Mouse (Mus musculus) v-Abl transformed pro-B cells (cell line): ENCODE data around the gene Psrc1.

Experiments used
- in situ Hi-C, 2 experiments: fragments of 400-800 bp; cut with MboI; formaldehyde crosslinking; loops; one replicate each; pipeline ENCODE4 v1.15.1; 2025; ENCODE audit not compliant: unreplicated experiment in 2 of 2

Gene Psrc1

DNA sequence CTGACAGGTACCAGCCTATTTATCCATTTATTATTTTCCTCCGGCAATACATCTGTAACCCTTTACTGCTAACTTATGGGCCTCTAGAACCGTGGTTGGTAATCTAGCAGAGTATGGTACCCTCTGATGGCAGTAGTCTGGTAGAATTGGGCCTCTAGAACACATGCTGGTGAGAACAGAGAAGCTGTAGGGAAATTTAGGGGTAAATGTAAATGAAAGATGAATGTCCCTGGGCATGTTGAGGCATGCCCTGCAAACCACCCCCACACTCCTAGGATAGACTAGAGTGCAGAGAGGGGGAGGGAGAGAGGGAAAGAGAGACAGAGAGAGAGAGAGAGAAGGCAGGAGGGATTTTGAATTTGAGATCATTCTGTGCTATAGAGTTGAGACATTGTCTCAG lies 786 bp downstream of the Psrc1 start:
- in situ Hi-C loops = loop anchor here in 1 of 2 experiments (5.0 kb wide), 1 partner anchor 177 kb away; no protein-coding TSS in a partner anchor

DNA sequence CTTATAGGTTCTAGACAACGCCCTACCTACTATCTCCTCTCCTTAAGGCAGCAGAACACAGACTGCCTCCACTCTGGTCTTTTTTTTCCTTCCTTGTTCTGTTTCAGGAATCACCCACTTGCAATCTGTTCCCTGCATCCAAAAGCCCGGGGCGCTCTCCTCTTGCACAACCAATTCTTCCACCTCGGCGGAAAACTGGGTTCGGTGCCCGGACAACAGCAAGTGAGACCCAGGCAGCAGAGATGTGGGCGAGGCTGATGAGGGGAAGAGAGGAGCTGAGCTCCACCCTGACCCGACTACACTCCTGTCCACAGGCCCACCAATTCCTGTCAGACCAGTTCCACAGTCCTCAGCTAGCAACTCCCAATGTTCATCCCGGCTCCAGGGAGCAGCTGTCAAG lies 2.5 kb downstream of the Psrc1 start:
- in situ Hi-C loops = loop anchor here (5.0 kb wide), 3 partner anchors 109 to 224 kb away; partner anchors contain the start of gene Atxn7l2 (in 1 of the 2)

- in situ Hi-C loops = loop anchor here (5.0 kb wide), 3 partner anchors 112 to 227 kb away; partner anchors contain the start of gene Atxn7l2 (in 1 of the 2)
Observed at GRCm38 (mm10) chr3:108389111-108389545, 5.5 kb downstream of the Psrc1 start.

DNA sequence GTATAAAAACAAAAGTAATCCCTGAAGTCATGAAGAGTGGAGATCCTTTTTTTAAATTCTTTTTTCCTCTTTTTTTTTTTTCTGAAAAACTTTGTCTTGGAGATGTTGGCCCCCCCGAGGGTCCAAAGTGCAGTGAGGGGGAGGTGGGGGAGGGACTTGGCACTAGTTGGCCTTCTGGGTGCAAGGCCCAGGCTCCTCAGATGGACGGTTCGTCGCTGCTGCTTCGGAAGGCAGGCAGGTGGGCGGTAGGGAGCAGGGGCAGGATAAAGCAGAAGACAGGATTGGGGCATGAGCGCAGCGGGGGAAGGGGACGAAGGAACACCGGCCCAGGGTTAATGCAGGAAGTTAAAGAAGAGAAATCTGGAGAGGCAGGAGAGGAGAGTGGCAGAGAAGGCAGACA lies 8.7 kb downstream of the Psrc1 start:
- in situ Hi-C loops = no loop called here

GRCm38 (mm10) chr3:108392793-108393192 lies 9.2 kb downstream of the Psrc1 start:
- in situ Hi-C loops = no loop called here

- in situ Hi-C loops = loop anchor here in 1 of 2 experiments (5.0 kb wide), 1 partner anchor 121 kb away; no protein-coding TSS in a partner anchor
Observed at GRCm38 (mm10) chr3:108398281-108398680, 14.6 kb downstream of the Psrc1 start.

DNA sequence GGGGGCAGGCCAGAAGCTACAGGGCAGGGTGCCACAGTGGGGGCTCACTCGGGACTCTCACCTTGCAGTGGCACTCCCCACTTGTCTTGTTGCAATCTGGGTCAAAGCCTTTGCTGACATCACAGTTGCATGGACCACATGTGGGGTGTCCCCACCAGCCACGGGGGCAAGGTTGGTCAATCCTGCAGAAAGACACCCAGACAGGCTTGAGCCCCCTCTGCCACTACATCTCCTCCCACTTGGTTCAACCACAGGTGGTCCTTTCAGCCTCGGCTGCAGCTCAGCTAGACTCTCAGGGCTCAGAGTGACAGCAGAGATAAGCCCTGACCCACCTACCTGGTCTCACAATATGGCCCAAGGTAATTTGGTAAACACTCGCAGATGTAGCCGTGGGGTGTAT lies 16.8 kb downstream of the Psrc1 start:
- in situ Hi-C loops = loop anchor here (5.0 to 10.0 kb wide), 5 partner anchors 154 to 1094 kb away; no protein-coding TSS in a partner anchor

DNA sequence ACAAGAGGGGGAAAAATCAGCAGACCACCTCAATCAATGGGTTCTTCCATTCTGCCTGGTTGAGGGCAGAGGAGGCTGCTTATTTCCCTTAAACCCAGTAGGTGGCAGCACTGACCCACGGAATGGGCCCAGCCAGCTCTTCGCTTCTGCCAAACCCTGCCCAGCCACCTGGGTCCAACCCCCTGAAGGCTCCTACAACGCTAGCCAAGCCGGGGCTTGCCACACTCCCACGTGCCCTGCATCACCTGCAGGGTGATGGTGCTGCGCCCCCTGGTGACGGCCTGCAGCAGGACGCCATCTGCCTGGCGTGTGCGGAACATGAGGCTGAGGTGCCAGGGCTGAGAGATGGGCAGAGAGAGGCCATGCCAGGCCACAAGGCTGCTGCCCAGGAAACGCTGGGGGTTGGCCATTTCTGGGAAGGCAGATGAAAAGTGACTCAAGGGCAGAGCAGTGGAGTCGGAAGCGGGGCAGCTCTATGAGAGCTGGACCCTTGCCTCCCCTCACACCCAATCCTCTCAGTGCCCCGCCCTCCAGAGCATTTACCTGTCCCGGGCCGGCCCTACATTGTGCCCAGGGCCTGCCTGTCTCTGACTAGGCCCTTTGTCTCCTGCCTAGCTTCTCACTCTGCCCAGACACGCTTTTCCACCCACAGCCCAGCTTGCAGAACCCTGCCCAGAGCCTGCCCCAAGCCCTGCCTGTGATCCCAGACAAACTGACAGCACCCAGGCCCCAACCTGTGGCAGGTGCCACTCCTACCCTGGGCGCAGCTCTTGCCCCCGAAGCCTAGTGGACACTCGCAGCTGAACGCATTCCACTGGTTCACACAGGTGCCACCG lies 18.3 kb downstream of the Psrc1 start:
- in situ Hi-C loops = loop anchor here (5.0 to 10.0 kb wide), 5 partner anchors 153 to 1093 kb away; no protein-coding TSS in a partner anchor

DNA sequence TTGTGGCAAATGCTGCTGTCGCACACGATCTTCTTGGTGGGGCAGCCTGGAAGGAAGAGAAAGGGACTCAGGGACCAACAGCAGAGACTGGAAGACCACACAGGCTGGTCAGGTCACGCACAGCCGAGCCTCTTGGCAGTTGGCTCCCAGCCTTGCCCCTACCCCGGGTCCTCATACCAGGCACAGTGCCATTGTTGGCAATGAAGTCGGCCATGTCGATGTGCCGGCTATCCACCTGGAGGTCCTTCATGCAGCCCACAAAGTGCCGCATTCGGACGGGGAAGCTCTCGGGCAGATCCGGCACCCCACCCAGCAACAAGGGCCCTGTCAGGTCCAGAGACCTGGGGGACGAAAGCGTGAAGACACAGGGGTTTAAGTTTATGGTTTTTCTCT lies 18.9 kb downstream of the Psrc1 start:
- in situ Hi-C loops = loop anchor here (5.0 to 10.0 kb wide), 5 partner anchors 152 to 1092 kb away; no protein-coding TSS in a partner anchor

GRCm38 (mm10) chr3:108405536-108406305 lies 22.1 kb downstream of the Psrc1 start:
- in situ Hi-C loops = loop anchor here (10.0 kb wide), 4 partner anchors 149 to 1089 kb away; no protein-coding TSS in a partner anchor

DNA sequence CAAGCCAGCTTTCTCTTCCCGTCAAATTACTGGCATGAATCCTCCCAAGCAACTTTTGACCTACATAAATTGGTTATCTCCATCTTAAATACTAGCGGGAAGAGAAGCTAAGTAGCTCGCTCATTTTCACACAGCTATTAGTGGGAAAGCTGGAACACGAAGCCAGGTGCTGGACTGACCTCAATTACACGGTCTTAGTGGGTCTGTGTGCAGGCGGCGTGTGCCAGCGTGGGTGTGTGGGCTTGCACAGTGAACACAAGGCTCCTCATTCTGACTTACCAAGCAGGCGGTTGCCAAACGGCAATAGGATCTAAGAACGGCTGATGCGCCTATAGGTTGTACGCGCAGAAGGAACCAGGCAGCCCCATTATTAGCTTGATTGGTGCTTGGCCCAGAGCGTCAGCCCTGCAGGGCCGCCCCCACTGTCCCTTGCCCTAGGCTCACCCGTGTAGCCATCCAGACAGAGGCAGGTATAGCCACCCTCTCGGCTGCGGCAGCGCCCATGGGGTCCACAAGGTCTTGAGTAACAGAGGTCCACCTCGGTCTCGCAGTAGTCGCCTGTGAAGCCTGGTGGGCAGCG lies 22.8 kb downstream of the Psrc1 start:
- in situ Hi-C loops = loop anchor here (10.0 kb wide), 4 partner anchors 148 to 1088 kb away; no protein-coding TSS in a partner anchor

DNA sequence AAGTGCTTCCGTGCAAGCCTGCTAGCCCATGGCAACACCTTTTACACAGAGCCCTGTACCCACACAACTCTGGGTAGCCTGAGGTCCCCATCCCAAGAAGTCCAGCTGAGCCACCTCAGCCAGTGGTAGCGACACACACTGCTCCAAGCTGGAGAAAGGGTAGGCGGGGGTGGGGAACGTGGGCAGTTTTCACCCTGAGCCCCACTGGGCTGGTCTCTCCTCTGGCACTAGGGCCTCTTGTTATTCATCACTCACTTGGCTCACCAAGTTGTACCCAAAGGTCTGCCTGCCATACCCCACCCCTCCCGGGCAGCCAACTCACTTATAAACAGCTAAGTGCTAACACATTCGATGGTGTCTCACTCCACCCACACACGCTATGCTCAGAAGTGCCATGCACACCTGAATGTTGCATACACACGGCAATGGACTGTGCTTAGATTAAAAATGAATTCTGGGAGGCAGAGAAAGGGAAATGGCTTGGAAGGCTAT lies 24.9 kb downstream of the Psrc1 start:
- in situ Hi-C loops = loop anchor here (10.0 kb wide), 4 partner anchors 146 to 1086 kb away; no protein-coding TSS in a partner anchor

DNA sequence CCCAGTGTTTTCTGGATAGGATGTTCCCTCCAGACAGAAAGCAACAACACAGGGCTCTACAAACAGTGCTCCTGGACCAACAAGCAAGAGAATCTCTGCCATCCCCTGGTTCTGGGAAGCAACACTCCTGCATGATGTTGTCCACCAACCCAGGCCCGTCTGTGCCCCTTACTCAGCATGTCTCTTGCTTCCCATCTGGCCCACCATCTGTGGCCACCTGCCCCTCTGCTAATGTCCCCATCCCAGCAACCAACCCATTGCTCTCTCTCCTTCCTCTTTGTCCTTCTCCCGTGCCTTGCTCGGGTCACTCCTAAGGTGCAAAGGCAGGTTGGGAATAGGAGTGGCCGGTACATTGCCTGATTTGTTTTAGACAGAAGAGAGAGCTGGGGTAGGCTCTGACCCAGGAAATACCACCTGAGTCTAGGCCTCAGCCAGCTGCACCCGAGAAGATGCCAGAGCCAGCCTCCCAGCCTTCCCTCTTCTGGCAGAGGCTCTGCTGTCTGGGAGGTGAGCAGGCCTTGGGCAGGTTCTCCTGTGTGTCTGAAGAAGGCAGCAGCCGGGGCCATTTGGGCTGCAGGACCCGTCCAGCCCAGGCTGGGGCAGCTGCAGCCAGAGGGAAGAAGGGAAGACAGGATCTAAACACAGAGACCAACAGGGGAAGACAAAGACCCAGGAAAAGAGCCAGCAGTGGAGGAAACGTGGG lies 26.2 kb downstream of the Psrc1 start:
- in situ Hi-C loops = loop anchor here (10.0 kb wide), 4 partner anchors 145 to 1085 kb away; no protein-coding TSS in a partner anchor

- in situ Hi-C loops = no loop called here
Observed at GRCm38 (mm10) chr3:108410359-108410714, 26.7 kb downstream of the Psrc1 start.

DNA sequence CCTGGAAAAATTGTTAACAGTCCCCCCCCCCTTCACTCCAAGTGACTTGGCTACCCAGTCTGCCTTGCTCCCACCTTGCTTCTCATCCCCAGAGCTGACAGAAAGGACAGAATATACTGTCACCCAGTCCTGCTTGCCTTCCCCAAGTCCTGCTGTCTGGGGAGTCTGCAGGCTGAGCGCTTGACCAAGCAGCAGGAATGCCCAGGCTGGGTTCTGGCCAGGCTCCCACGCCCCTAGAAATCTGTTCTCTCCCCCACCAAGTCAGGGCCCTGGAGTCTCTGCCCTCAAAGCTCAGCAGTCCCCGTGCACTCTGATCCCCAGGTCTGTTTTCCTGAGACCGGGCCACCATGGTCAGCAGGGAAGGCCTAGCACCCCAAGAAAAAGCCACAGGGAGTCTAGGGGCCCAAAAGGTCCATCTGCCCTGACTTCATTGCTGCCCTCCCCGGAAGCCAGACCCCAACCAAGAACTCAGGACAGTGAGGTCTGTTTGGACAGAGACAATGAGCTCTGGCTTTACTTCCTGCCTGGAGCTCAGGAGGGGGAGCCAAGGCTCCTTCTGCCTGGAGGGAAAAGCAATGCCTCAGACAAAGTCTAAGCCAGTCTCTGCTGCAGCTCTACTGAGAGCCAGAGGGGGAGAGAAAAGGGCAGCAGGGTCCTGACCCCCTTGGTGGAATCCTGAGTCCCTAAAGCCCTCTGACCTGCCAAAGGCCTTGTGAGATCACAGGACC lies 27.6 kb downstream of the Psrc1 start:
- in situ Hi-C loops = no loop called here

- in situ Hi-C loops = no loop called here
Observed at GRCm38 (mm10) chr3:108411754-108412121, 28.1 kb downstream of the Psrc1 start.

- in situ Hi-C loops = no loop called here
Observed at GRCm38 (mm10) chr3:108413634-108414360, 30.2 kb downstream of the Psrc1 start.
